Mouse (Mus musculus) hindbrain, postnatal 0 days (tissue): ENCODE results near the gene Hnrnpr. TPM values are rescaled to one million over a fixed set of nuclear protein-coding genes. Genes with fewer than 3 reads are reported as not detected.

Source experiments
- ATAC-seq: fragments of 200-750 bp; cut with Nextera tagmentation; 2 replicates; pipeline ENCODE4 v1.8.0; 2017; ENCODE audit warnings: mild to moderate bottlenecking, moderate TSS enrichment, moderate library complexity
- DNase-seq: peaks from one replicate; pipeline ENCODE4 v3.0.0-alpha.2; 2015; ENCODE audit warnings: low spot score
- H3K27ac ChIP-seq: fragments of 300-500 bp; sonication (generic); 2 replicates; pipeline ENCODE4 v1.5.1; 2014; ENCODE audit warnings: mild to moderate bottlenecking
- H3K27me3 ChIP-seq: fragments of 300-500 bp; sonication (generic); 2 replicates; pipeline ENCODE4 v1.6.1; 2014; ENCODE audit warnings: low read length, mixed read lengths; ENCODE audit not compliant: insufficient read depth
- H3K36me3 ChIP-seq: fragments of 300-500 bp; sonication (generic); 2 replicates; pipeline ENCODE4 v1.6.1; 2014; ENCODE audit warnings: low read length, mixed read lengths; ENCODE audit not compliant: insufficient read depth
- H3K4me1 ChIP-seq: fragments of 300-500 bp; sonication (generic); 2 replicates; pipeline ENCODE4 v1.6.1; 2014; ENCODE audit warnings: antibody characterized with exemption, low read length, mixed read lengths; ENCODE audit not compliant: insufficient read depth
- H3K4me2 ChIP-seq: fragments of 300-500 bp; sonication (generic); 2 replicates; pipeline ENCODE4 v1.6.1; 2014; ENCODE audit warnings: low read depth, mild to moderate bottlenecking, low read length, moderate library complexity, mixed read lengths
- H3K4me3 ChIP-seq: fragments of 300-500 bp; sonication (generic); 2 replicates; pipeline ENCODE4 v1.5.1; 2014; ENCODE audit warnings: low read length
- H3K9ac ChIP-seq: fragments of 300-500 bp; sonication (generic); replicated peaks from 2 replicates; pipeline ENCODE4 v1.6.1; 2014; ENCODE audit warnings: mild to moderate bottlenecking, low read length, moderate library complexity, mixed read lengths
- H3K9me3 ChIP-seq: fragments of 300-500 bp; sonication (generic); 2 replicates; pipeline ENCODE4 v1.6.1; 2016; ENCODE audit warnings: low read length, mixed read lengths
- CTCF ChIP-seq: IDR thresholded peaks from 2 replicates; pipeline ENCODE4 v1.5.1; 2016; ENCODE audit warnings: antibody characterized with exemption, control low read depth, low read depth
- WGBS: fragments of 180-500 bp; shearing (Covaris S2); extraction: QIAGEN DNeasy Blood & Tissue Kit; methylation state at CpG from one replicate; pipeline ENCODE4 v1.1.7; 2014; 5-methylcytosine and 5-hydroxymethylcytosine counted together
- polyA plus RNA-seq: library from polyadenylated mRNA; unstranded; fragments of >200 nt; fragmentation: Nextera tagmentation; extraction: Ambion mirVana; gene quantifications from 2 replicates; pipeline ENCODE4 v1.2.1, GENCODE M21; 2015
- total RNA-seq: library from RNA; depleted of rRNA; stranded (reverse); fragments of >200 nt; gene quantifications from 2 replicates; pipeline ENCODE4 v1.2.3, GENCODE M21; 2014; rRNA removed

Hnrnpr gene
- total and polyA plus RNA-seq, 2 experiments from 2014 or later, result 69.0 to 159 TPM

- H3K27ac ChIP-seq, result peak overlapping the region; percentile 15; the same call in 1 of the 2 replicates
- DNase-seq, result peak; percentile 30
- no peaks in the 10 kb centered on the region; the same call in 1 of the 2 replicates for H3K4me1 ChIP-seq
- no peaks in the 10 kb centered on the region for H3K27me3 ChIP-seq
- H3K9me3 ChIP-seq, result no peaks in the 10 kb centered on the region
- no peak for TF ChIP-seq CTCF
- H3K36me3 ChIP-seq, result no peaks in the 10 kb centered on the region
- no peak for ATAC-seq
- no peak overlapping the region for H3K4me3 ChIP-seq
- H3K4me2 ChIP-seq, result no peak overlapping the region
- H3K9ac ChIP-seq, result peak overlapping the region; percentile 24; the same call in 1 of the 2 replicates
- 25% methylated on average over 14 of the region's 14 CpGs for WGBS
Observed at GRCm38 (mm10) chr4:136373494-136374181, 62.9 kb downstream of the Hnrnpr start.

- 74% methylated on average over 5 of the region's 5 CpGs for WGBS
- no peaks in the 10 kb centered on the region; the same call in 1 of the 2 replicates for H3K4me1 ChIP-seq
- H3K4me2 ChIP-seq, result no peak overlapping the region
- no peak overlapping the region for H3K9ac ChIP-seq
- DNase-seq (no peak), ATAC-seq (no peak)
- H3K27me3 ChIP-seq, result no peaks in the 10 kb centered on the region
- H3K27ac ChIP-seq, result no peak overlapping the region
- H3K36me3 ChIP-seq, result no peaks in the 10 kb centered on the region
- H3K9me3 ChIP-seq, result no peaks in the 10 kb centered on the region
- TF ChIP-seq CTCF, result no peak
- no peak overlapping the region for H3K4me3 ChIP-seq
Observed at GRCm38 (mm10) chr4:136377001-136377400, 66.3 kb downstream of the Hnrnpr start.

GRCm38 (mm10) chr4:136383052-136383451, 72.3 kb downstream of the Hnrnpr start:
- H3K4me3 ChIP-seq, result no peak overlapping the region
- no peak for ATAC-seq
- no peak overlapping the region for H3K9ac ChIP-seq
- no peaks in the 10 kb centered on the region for H3K9me3 ChIP-seq
- TF ChIP-seq CTCF, result peak; percentile 50
- no peaks in the 10 kb centered on the region for H3K36me3 ChIP-seq
- H3K27me3 ChIP-seq, result no peaks in the 10 kb centered on the region
- H3K4me1 ChIP-seq, result no peaks in the 10 kb centered on the region
- WGBS, result 88% methylated on average over 5 of the region's 5 CpGs
- no peak overlapping the region for H3K4me2 ChIP-seq
- no peak for DNase-seq
- H3K27ac ChIP-seq, result no peak overlapping the region

GRCm38 (mm10) chr4:136383839-136384238, 73.1 kb downstream of the Hnrnpr start:
- H3K9ac ChIP-seq, result no peak overlapping the region
- DNase-seq (no peak), ATAC-seq (no peak)
- 57% methylated on average over 6 of the region's 6 CpGs for WGBS
- no peak overlapping the region for H3K4me3 ChIP-seq
- no peak overlapping the region for H3K27ac ChIP-seq
- H3K4me1 ChIP-seq, result no peaks in the 10 kb centered on the region
- H3K27me3 ChIP-seq, result no peaks in the 10 kb centered on the region
- no peak overlapping the region for H3K4me2 ChIP-seq
- TF ChIP-seq CTCF, result no peak
- no peaks in the 10 kb centered on the region for H3K36me3 ChIP-seq
- H3K9me3 ChIP-seq, result no peaks in the 10 kb centered on the region

- Histone ChIP-seq H3K27ac (no peak overlapping the region), H3K27me3 (no peaks in the 10 kb centered on the region), H3K4me1 (no peaks in the 10 kb centered on the region), H3K4me3 (no peak overlapping the region), H3K36me3 (no peaks in the 10 kb centered on the region), H3K9ac (no peak overlapping the region), H3K4me2 (no peak overlapping the region), H3K9me3 (no peaks in the 10 kb centered on the region)
- DNase-seq, result no peak
- 58% methylated on average over 11 of the region's 11 CpGs for WGBS
- TF ChIP-seq CTCF, result no peak
- ATAC-seq, result no peak
Observed at GRCm38 (mm10) chr4:136387261-136387660, 76.5 kb downstream of the Hnrnpr start.

GRCm38 (mm10) chr4:136401806-136402205, 91.1 kb downstream of the Hnrnpr start:
- 86% methylated on average over 10 of the region's 10 CpGs for WGBS
- H3K4me2 ChIP-seq, result no peak overlapping the region

GRCm38 (mm10) chr4:136407831-136408230, 97.1 kb downstream of the Hnrnpr start:
- H3K36me3 ChIP-seq, result no peaks in the 10 kb centered on the region
- ATAC-seq, result no peak
- TF ChIP-seq CTCF, result no peak
- no peaks in the 10 kb centered on the region for H3K4me1 ChIP-seq
- 48% methylated on average over 11 of the region's 11 CpGs for WGBS
- no peak overlapping the region for H3K4me3 ChIP-seq
- no peaks in the 10 kb centered on the region for H3K27me3 ChIP-seq
- no peak overlapping the region for H3K9ac ChIP-seq
- no peak overlapping the region for H3K4me2 ChIP-seq
- H3K9me3 ChIP-seq, result no peaks in the 10 kb centered on the region
- no peak overlapping the region for H3K27ac ChIP-seq
- DNase-seq, result no peak

More at GRCm38 (mm10) chr4:136401806-136402205, 91.1 kb downstream of the Hnrnpr start:
- no peak for ATAC-seq
- no peaks in the 10 kb centered on the region for H3K27me3 ChIP-seq
- no peak for TF ChIP-seq CTCF
- no peak for DNase-seq
- no peak overlapping the region for H3K9ac ChIP-seq
- no peaks in the 10 kb centered on the region for H3K36me3 ChIP-seq
- no peak overlapping the region for H3K27ac ChIP-seq
- H3K4me3 ChIP-seq, result no peak overlapping the region
- no peaks in the 10 kb centered on the region for H3K4me1 ChIP-seq
- H3K9me3 ChIP-seq, result no peaks in the 10 kb centered on the region

Other genes with a start within 250 kb of the Hnrnpr start
- 204 and 344 TPM in 2 replicates for gene Id3, start 167.4 kb upstream of the Hnrnpr start, total RNA-seq
- 253 and 254 TPM in 2 replicates for gene Id3, start 167.4 kb upstream of the Hnrnpr start, polyA plus RNA-seq
- 3.5 and 3.7 TPM in 2 replicates for gene E2f2, start 138.5 kb upstream of the Hnrnpr start, total RNA-seq
- 2.3 and 2.4 TPM in 2 replicates for gene E2f2, start 138.5 kb upstream of the Hnrnpr start, polyA plus RNA-seq
- gene Asap3, start 104.6 kb upstream of the Hnrnpr start, total RNA-seq, result 9.1 and 10.5 TPM in 2 replicates
- gene Asap3, start 104.6 kb upstream of the Hnrnpr start, polyA plus RNA-seq, result 4.1 TPM in 2 replicates
- 2.2 TPM in 1 of 2 replicates, not detected in the other for gene Tcea3, start 63.2 kb upstream of the Hnrnpr start, total RNA-seq
- gene Tcea3, start 63.2 kb upstream of the Hnrnpr start, polyA plus RNA-seq, result 2.7 and 3.3 TPM in 2 replicates
- gene Zfp46, start 26.3 kb upstream of the Hnrnpr start, total RNA-seq, result 53.4 and 61.5 TPM in 2 replicates
- 22.4 and 22.6 TPM in 2 replicates for gene Zfp46, start 26.3 kb upstream of the Hnrnpr start, polyA plus RNA-seq
- gene Htr1d, start 112.6 kb downstream of the Hnrnpr start, total RNA-seq, result 2.7 and 3.7 TPM in 2 replicates
- 3.6 and 4.0 TPM in 2 replicates for gene Htr1d, start 112.6 kb downstream of the Hnrnpr start, polyA plus RNA-seq
- 0.29 and 1.0 TPM in 2 replicates for gene 6030445D17Rik, start 151.3 kb downstream of the Hnrnpr start, total RNA-seq
- gene 6030445D17Rik, start 151.3 kb downstream of the Hnrnpr start, polyA plus RNA-seq, result 0.16 and 0.37 TPM in 2 replicates
- 15.6 and 18.3 TPM in 2 replicates for gene Luzp1, start 158.8 kb downstream of the Hnrnpr start, total RNA-seq
- gene Luzp1, start 158.8 kb downstream of the Hnrnpr start, polyA plus RNA-seq, result 71.4 and 76.4 TPM in 2 replicates